Mouse (Mus musculus): ENCODE measurements around the gene Wdr59.

The Wdr59 gene

DNA sequence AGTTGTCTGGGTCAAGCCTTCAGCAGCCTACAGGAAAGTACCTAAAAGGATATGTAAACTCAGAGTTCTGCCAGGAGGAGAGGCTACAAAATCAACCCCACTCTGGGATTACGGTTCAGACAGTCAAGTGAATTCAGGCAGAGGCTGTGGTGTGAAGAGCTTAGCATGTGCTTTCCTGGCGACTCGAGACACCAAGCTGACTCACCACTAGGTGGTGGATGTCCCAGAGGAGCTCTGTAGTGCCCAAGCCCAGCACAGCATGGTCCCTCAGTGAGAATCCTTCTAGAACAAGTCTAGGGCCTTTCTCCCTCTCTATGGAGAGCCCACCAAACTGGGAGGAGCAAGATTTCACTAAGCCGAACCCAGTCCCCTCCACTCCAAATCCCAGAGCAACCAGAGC is 118.5 kb downstream of the Wdr59 start:
- DNase-seq (ENCODE audit: low read depth, low spot score): no peak
